Mouse (Mus musculus) hindlimb bud, embryonic 11.5 days (tissue): ENCODE data around the gene Spata3.
A peak's percentile ranks its signal among the peaks of the same experiment; 100 is the strongest.
"Not testable (repeated sequence)": the region's sequence is repeated elsewhere in the genome, so short reads cannot be mapped to it uniquely, and the experiment has no call there.

Experiments
- DNase-seq: peaks from one replicate; pipeline ENCODE4 v3.0.0-alpha.2; 2012; ENCODE audit warnings: low read depth, low spot score; ENCODE audit errors: extremely low spot score

Gene Spata3

GRCm38 (mm10) chr1:86016516-86016915 is at the start of gene Spata3:
TSS of gene Spata3 (plus strand) at chr1:86016816.
- DNase-seq = no peak

GRCm38 (mm10) chr1:85969081-85969480 is 47.5 kb upstream of the Spata3 start:
- no peak for DNase-seq

- DNase-seq = no peak
Measured at GRCm38 (mm10) chr1:85969519-85969918, 47.1 kb upstream of the Spata3 start.

- DNase-seq = no peak
Measured at GRCm38 (mm10) chr1:85971070-85971469, 45.5 kb upstream of the Spata3 start.

GRCm38 (mm10) chr1:85972341-85972740 is 44.3 kb upstream of the Spata3 start:
- no peak for DNase-seq

GRCm38 (mm10) chr1:85973468-85973877 is 43.1 kb upstream of the Spata3 start:
- DNase-seq = no peak

- no peak for DNase-seq
Measured at GRCm38 (mm10) chr1:85977709-85978108, 38.9 kb upstream of the Spata3 start.

- DNase-seq = no peak
Measured at GRCm38 (mm10) chr1:85981738-85982357, 34.8 kb upstream of the Spata3 start.

GRCm38 (mm10) chr1:85985784-85986183 is 30.8 kb upstream of the Spata3 start:
- DNase-seq = no peak

- no peak for DNase-seq
Measured at GRCm38 (mm10) chr1:85988351-85988750, 28.3 kb upstream of the Spata3 start.

- not testable (repeated sequence) for DNase-seq
Measured at GRCm38 (mm10) chr1:85988882-85989281, 27.7 kb upstream of the Spata3 start.

GRCm38 (mm10) chr1:85992175-85992574 is 24.4 kb upstream of the Spata3 start:
- no peak for DNase-seq

GRCm38 (mm10) chr1:85993541-85993940 is 23.1 kb upstream of the Spata3 start:
- no peak for DNase-seq

- DNase-seq = no peak
Measured at GRCm38 (mm10) chr1:85997221-85997620, 19.4 kb upstream of the Spata3 start.

GRCm38 (mm10) chr1:85998012-85998411 is 18.6 kb upstream of the Spata3 start:
- DNase-seq = no peak

GRCm38 (mm10) chr1:85999853-86000570 is 16.6 kb upstream of the Spata3 start:
- DNase-seq = no peak

- no peak for DNase-seq
Measured at GRCm38 (mm10) chr1:86005540-86005939, 11.1 kb upstream of the Spata3 start.

- no peak for DNase-seq
Measured at GRCm38 (mm10) chr1:86006040-86006439, 10.6 kb upstream of the Spata3 start.

GRCm38 (mm10) chr1:86007778-86008177 is 8.8 kb upstream of the Spata3 start:
- DNase-seq = peak; percentile 86

GRCm38 (mm10) chr1:86015758-86016157 is 858 bp upstream of the Spata3 start:
- not testable (repeated sequence) for DNase-seq

GRCm38 (mm10) chr1:86018235-86019055 is 1.8 kb downstream of the Spata3 start:
- peak; percentile 24 for DNase-seq
